Mouse (Mus musculus): ENCODE results near the gene Boc. TPM values are rescaled to one million over a fixed set of nuclear protein-coding genes. Genes with fewer than 3 reads are reported as not detected.

Boc gene
- polyA plus RNA-seq, 1 experiment: not detected

DNA sequence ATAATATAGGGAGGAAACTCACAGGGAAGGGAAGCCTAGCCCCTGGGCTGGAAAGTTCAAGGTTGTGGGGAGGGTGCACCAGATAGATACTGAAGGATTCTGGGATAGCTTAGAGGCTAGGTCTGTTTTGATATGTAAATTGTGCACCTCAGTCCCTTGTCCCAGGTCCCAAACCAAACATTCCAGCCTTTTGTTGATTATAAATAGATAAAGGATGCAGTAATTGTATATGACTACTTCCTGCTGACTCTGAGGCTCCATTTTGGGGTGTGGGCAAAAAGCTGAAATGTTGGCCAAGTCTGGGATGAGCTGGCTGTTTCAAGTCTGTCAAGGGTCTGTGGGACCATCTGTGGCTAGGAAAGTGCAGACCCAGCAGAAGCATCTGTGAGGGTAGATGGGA lies 9.4 kb upstream of the Boc start:
- H3K4me1 ChIP-seq (ENCODE audit: control insufficient read depth, insufficient read depth, low read length): no peaks in the 10 kb centered on the region
- H3K4me3 ChIP-seq (ENCODE audit: insufficient read depth, low read length): no peak overlapping the region
- TF ChIP-seq POLR2A (IDR thresholded peaks at IDR 0.05; ENCODE audit: borderline replicate concordance, low read depth, low read length) (no peak), CTCF (IDR thresholded peaks at IDR 0.05; ENCODE audit: low read depth, low read length) (no peak)
- no peak overlapping the region for H3K27ac ChIP-seq (ENCODE audit: insufficient read depth, low read depth, low read length)

DNA sequence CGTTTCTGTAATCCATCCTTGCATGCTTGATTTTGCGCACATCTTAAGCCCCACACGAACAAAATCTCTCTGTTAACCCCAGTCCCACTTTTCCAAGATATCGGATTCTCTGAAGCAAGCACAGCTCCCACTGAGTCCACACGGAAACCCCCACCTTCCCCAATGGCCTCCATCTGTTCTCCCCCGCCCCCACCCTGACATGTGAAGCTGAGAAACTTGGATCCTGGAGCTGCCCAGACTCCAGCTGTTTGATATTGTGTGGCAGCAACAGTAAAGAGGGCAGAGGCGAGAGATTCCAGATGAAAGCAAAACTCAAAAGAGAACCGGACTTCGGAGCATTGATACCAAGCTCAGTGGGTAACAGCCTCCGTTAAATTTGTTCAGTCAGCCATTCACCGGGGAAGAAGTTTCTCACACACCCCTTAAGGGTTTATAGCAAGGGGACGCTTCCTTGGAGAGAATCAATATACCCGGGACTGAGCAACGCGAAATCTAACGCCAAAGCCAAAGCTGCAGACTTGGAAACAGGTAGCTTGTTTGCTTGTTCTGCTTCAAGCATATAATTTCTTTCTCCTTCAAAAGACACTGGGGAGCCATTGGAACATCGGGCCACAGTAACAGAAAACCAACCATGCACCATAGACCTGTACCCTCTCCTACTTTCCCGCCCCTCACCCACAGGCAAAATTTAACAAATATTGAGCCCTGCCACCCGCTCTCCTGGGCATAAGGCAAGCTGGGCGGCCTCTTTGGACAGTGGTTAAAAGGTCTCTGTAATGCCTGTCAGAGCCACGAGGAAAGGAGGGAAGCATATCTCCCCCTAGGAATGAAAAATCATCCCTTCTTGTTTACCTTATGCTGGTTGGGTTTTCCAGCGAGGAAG lies 6.9 kb upstream of the Boc start:
- Histone ChIP-seq H3K4me3 (ENCODE audit: insufficient read depth, low read length) (no peak overlapping the region), H3K27ac (ENCODE audit: insufficient read depth, low read depth, low read length) (no peak overlapping the region), H3K4me1 (ENCODE audit: control insufficient read depth, insufficient read depth, low read length) (no peaks in the 10 kb centered on the region)
- no peak for TF ChIP-seq POLR2A (IDR thresholded peaks at IDR 0.05; ENCODE audit: borderline replicate concordance, low read depth, low read length)
- no peak for TF ChIP-seq CTCF (IDR thresholded peaks at IDR 0.05; ENCODE audit: low read depth, low read length)

DNA sequence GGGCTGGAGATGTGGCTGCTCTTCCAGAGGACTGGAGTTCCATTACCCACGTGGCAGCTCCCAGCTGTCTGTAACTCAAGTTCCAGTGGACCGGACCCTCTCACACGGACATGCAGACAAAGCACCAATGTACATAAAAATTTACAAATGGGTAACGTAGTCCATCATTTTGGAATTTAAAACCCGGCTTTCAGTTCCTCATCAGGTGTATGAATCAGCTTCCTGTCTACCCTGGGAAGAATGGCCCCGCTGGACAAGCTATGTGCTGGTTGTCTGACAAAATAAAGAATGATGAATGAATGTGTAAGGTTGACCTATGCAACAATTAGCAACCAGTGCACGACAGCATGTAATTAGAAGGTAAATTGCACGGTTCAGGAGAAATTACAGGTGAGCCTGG lies 5.7 kb upstream of the Boc start:
- Histone ChIP-seq H3K4me3 (ENCODE audit: insufficient read depth, low read length) (no peak overlapping the region), H3K4me1 (ENCODE audit: control insufficient read depth, insufficient read depth, low read length) (no peaks in the 10 kb centered on the region), H3K27ac (ENCODE audit: insufficient read depth, low read depth, low read length) (no peak overlapping the region)
- TF ChIP-seq POLR2A (IDR thresholded peaks at IDR 0.05; ENCODE audit: borderline replicate concordance, low read depth, low read length) (no peak), CTCF (IDR thresholded peaks at IDR 0.05; ENCODE audit: low read depth, low read length) (no peak)

DNA sequence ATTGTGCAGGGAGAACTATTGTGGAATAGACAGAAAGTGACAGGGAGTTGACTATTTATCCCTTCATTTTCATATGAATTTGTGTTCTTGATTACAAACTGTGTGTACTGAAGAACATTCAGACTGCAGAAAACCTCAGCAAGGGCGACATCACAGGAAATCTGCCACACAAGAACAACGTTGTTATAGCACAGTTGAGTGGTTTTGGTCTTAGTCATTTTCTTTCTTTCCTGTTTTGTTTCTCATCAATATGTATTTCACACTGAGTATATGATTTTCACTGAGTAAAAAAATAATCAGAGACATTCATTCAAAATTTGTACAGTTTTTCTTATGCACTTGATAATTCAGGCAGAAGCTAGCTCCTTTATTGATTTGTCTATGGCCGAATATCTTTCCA lies 3.4 kb upstream of the Boc start:
- Histone ChIP-seq H3K27ac (ENCODE audit: insufficient read depth, low read depth, low read length) (no peak overlapping the region), H3K4me1 (ENCODE audit: control insufficient read depth, insufficient read depth, low read length) (no peaks in the 10 kb centered on the region), H3K4me3 (ENCODE audit: insufficient read depth, low read length) (no peak overlapping the region)
- TF ChIP-seq POLR2A (IDR thresholded peaks at IDR 0.05; ENCODE audit: borderline replicate concordance, low read depth, low read length) (no peak), CTCF (IDR thresholded peaks at IDR 0.05; ENCODE audit: low read depth, low read length) (no peak)

DNA sequence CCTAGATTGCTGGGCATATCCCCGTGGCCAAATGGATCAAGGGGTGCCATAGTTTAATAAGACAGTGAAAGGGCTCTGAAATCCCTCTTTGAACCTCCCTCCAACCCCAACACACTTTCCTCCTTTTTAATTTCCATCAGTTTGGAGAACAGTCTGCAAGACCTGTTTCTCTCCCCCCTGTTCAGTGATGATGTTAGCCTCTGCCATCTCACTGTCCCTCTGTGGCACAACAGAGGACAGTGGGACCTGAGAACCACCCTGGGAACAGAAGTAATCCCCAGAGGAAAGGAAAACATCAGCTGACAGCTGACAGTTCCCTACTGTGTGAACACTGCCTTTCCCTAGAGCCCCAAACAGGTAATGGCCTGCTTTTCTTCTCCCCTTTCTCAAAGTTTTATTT lies 1.5 kb upstream of the Boc start:
- no peak overlapping the region for H3K27ac ChIP-seq (ENCODE audit: insufficient read depth, low read depth, low read length)
- TF ChIP-seq CTCF (IDR thresholded peaks at IDR 0.05; ENCODE audit: low read depth, low read length) (no peak), POLR2A (IDR thresholded peaks at IDR 0.05; ENCODE audit: borderline replicate concordance, low read depth, low read length) (no peak)
- H3K4me3 ChIP-seq (ENCODE audit: insufficient read depth, low read length): no peak overlapping the region
- H3K4me1 ChIP-seq (ENCODE audit: control insufficient read depth, insufficient read depth, low read length): no peaks in the 10 kb centered on the region

DNA sequence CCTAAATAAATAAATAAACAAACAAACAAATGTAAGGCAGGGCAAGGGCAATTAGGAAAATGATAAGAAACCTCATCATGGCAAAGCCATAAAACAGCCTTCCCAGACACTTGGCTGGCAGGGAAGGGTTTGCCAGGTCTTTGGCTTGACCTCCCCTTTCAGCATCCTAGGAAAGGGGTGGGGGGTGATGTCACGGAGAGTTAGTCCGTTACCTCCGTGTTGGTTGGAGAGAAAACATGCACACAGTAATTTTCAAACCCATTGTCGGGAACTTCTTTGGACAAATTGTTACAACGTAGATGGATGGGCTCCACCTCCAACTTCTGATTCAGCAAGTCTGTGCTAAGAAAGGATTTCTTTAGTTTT lies 616 bp upstream of the Boc start:
- no peak overlapping the region for H3K27ac ChIP-seq (ENCODE audit: insufficient read depth, low read depth, low read length)
- H3K4me3 ChIP-seq (ENCODE audit: insufficient read depth, low read length): no peak overlapping the region
- TF ChIP-seq POLR2A (IDR thresholded peaks at IDR 0.05; ENCODE audit: borderline replicate concordance, low read depth, low read length) (no peak), CTCF (IDR thresholded peaks at IDR 0.05; ENCODE audit: low read depth, low read length) (no peak)
- no peaks in the 10 kb centered on the region for H3K4me1 ChIP-seq (ENCODE audit: control insufficient read depth, insufficient read depth, low read length)

DNA sequence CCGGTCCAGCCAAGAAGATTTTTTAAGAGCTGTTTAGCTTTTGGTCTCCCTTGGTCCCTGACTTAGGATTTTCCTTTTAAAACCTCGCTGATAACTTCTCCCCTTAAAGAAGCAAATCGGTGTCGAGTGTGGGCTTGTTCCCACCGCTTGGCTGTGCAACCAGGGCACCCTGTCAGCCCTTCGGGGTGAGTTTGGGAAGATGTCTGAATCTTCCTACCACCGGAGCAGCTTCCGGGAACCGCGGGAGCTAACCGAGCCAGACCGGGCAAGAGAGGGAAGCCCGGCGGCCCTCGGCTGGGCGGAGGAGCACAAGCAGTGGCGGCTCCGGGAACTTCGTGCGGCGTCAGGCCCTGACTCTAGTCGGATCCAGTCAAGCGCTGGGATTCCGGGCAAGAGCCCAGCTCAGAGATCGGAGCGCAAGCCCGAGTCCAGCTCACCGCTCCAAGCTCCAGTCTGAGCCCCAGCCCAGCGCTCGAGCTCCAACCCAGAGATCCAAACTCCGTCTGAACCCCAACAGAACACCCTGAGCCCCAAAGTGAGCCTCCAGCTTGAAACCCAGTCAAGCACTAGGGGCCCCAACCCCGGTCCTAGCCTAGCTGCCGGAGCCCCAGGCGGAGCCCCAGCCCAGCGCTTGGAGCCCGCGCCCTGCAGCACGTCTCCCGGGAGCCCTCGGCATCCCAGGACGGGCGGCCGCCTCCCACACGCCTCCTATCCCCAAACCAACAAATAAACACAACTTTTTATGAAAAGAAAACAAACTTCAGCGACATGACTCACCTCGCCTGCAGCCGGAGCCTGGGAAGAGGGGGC lies 831 bp downstream of the Boc start:
- H3K27ac ChIP-seq (ENCODE audit: insufficient read depth, low read depth, low read length): no peak overlapping the region
- TF ChIP-seq POLR2A (IDR thresholded peaks at IDR 0.05; ENCODE audit: borderline replicate concordance, low read depth, low read length) (no peak), CTCF (IDR thresholded peaks at IDR 0.05; ENCODE audit: low read depth, low read length) (no peak)
- no peaks in the 10 kb centered on the region for H3K4me1 ChIP-seq (ENCODE audit: control insufficient read depth, insufficient read depth, low read length)
- H3K4me3 ChIP-seq (ENCODE audit: insufficient read depth, low read length): peak overlapping the region; percentile 53

DNA sequence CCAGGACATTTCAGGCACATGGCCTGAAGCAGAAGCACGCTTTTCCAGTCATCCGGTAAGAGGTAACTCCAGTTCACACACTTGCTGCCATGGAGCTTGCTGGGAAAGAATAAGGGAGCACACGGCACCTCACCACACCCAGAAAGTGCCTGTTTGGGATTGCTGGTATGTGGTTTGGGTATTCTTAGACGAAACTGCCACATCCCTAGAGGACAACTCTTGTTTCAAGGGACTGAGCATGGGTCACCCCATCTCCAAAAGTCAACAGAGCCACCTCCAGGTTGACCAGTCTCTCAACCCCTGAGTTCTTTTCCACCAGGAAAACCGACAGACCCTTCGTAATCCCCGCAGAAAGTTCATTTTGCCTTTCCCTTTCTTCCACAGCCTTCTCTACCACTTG lies 1.6 kb downstream of the Boc start:
- Histone ChIP-seq H3K4me3 (ENCODE audit: insufficient read depth, low read length) (no peak overlapping the region), H3K4me1 (ENCODE audit: control insufficient read depth, insufficient read depth, low read length) (no peaks in the 10 kb centered on the region), H3K27ac (ENCODE audit: insufficient read depth, low read depth, low read length) (no peak overlapping the region)
- TF ChIP-seq CTCF (IDR thresholded peaks at IDR 0.05; ENCODE audit: low read depth, low read length) (no peak), POLR2A (IDR thresholded peaks at IDR 0.05; ENCODE audit: borderline replicate concordance, low read depth, low read length) (no peak)

DNA sequence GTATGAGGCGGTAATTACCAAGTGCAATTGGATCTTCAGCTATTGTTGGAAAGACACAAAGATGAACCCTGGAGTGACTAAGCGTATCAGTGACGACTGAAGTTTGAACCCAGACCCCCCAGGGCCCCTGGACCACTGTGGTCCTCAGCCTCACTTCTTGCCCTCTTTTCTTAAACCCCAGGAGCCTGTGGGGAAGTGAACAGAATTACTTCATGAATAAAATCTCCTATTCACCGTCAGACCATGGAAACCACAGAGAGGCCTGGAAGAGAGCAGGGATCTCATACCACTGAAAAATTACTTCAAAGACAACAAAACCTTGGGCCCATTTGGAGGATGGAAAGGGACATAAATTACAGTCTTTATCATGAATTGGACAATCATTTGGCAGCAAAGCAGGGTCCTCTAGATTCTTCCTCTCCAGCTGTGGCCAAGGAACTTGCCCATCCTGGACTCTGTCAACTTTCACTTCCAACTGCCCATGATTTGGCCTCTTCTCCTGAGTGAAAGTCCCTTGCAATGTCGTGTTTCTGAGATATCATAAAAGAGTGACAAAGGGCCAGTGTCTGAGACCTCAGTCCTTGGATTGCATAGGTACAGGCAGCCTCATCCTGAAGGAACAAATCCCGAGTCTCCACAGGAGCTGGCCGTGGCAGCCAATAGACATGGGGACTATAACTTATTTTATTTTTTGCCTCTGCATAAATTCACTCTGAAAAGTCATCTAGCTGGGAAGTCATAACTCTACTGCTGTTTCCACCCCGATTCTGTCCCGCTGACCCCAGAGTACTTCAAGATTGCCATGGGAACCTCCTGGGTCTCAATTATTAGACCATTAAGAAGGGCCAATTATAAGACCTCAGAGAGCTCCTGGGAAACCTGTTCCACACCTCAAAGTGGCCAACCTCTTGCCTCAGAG lies 2.6 kb downstream of the Boc start:
- TF ChIP-seq CTCF (IDR thresholded peaks at IDR 0.05; ENCODE audit: low read depth, low read length): no peak
- no peak for TF ChIP-seq POLR2A (IDR thresholded peaks at IDR 0.05; ENCODE audit: borderline replicate concordance, low read depth, low read length)
- H3K27ac ChIP-seq (ENCODE audit: insufficient read depth, low read depth, low read length): no peak overlapping the region
- no peak overlapping the region for H3K4me3 ChIP-seq (ENCODE audit: insufficient read depth, low read length)
- H3K4me1 ChIP-seq (ENCODE audit: control insufficient read depth, insufficient read depth, low read length): no peaks in the 10 kb centered on the region

Data from bone marrow macrophage, adult 2 months (primary cell).